Mouse (Mus musculus) regulatory T cell (primary cell): ENCODE results near the gene Slc48a1.

ENCODE experiments used
- in situ Hi-C: fragments of 300-600 bp; cut with MboI, MseI; formaldehyde crosslinking; loops from one replicate; pipeline ENCODE4 v1.15.1; 2025; ENCODE audit warnings: high pct_unique_total_duplicates

Gene Slc48a1

DNA sequence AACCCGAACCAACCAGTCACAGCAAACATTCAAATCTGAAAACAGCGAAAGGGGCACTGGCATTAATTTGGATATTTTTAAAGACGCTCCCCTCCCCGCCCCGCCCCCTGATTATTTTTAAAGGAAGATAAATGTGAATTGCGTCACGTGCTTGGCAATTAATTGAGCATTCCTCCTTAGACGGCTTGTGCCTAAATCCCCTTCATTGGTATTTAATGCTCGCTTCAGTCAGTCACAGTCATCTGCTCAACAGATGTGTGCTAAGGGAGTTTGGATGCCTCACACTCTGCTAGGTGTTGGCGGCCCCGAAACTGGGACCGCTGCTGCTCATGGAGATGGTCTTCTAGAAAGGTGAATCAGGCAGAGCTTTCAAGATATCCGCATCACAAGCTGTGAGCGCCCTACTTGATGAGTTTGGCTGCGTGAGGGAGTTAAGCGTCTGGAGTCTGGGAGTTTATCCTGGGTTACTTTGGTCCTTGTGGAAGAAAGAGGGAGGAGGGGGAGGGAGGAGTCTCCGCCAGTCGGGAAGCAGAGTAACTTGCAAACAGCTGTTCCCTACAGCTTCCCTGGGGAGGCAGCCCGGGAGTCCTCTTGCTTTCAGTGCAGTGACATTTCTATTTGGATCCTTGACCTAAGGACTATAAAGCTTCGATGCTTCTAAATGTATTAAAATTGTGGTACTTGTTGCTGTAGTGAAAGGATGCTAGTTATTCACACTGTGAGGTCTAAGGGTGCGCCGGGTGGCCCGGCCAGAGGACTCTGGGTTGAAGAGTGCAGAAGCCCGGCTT, 3.8 kb downstream of the Slc48a1 start:
- in situ Hi-C loops = no loop called here

- in situ Hi-C loops = no loop called here
Observed at GRCm38 (mm10) chr15:97782749-97783105, 4.4 kb downstream of the Slc48a1 start.

GRCm38 (mm10) chr15:97784092-97784559, 5.8 kb downstream of the Slc48a1 start:
- in situ Hi-C loops = no loop called here

GRCm38 (mm10) chr15:97784561-97785161, 6.3 kb downstream of the Slc48a1 start:
- in situ Hi-C loops = no loop called here

GRCm38 (mm10) chr15:97785731-97786411, 7.6 kb downstream of the Slc48a1 start:
- in situ Hi-C loops = no loop called here

- in situ Hi-C loops = no loop called here
Observed at GRCm38 (mm10) chr15:97786412-97787112, 8.2 kb downstream of the Slc48a1 start.

- in situ Hi-C loops = no loop called here
Observed at GRCm38 (mm10) chr15:97787148-97787798, 9.0 kb downstream of the Slc48a1 start.

DNA sequence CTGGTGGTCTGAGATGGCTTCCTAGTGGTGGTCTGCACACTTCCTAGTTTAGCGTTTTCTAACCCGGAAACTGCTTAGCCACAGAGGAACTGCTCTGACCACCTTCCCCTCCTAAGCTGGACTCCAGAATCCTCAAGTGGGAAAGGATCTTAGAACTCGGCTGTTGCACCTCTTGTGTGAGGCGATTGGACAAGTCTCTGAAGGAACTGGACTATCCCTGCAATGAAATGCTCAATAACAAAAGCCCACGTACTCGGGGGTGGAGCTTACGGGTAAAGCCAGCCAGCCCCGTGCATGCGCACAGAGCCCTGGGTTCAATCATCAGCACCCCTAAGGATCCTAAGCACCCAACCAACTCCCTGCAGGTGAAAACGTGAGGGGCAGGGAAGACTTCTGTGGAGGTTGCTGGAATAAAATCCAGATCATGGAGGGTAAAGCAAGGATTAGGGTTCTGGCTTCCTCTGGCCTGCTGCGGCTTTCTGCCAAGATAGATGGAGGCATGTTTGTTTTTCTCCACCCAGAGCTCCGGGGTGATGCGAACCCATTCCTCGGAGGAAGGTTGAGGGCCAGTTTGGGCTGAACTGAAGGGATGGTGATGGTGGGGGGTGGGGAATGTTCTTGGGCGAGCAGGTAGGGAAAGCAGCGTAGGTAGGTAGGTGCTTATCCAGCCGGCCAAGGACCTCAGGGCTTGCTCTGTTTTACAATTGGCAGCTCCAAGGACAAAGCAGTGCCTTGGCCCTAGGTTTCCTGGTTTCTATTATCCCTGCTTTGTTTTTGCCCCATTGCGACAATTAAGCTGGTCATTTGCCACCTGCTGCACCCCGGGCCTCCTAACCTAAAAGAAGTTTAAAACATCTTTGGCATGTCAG, 9.7 kb downstream of the Slc48a1 start:
- in situ Hi-C loops = no loop called here

GRCm38 (mm10) chr15:97788821-97789220, 10.5 kb downstream of the Slc48a1 start:
- in situ Hi-C loops = no loop called here

- in situ Hi-C loops = loop anchor here (5.0 kb wide), 2 partner anchors 47 to 73 kb away; no protein-coding TSS in a partner anchor
Observed at GRCm38 (mm10) chr15:97789761-97790505, 11.6 kb downstream of the Slc48a1 start.

GRCm38 (mm10) chr15:97791126-97791700, 12.9 kb downstream of the Slc48a1 start:
- in situ Hi-C loops = loop anchor here (5.0 kb wide), 2 partner anchors 46 to 74 kb away; no protein-coding TSS in a partner anchor

DNA sequence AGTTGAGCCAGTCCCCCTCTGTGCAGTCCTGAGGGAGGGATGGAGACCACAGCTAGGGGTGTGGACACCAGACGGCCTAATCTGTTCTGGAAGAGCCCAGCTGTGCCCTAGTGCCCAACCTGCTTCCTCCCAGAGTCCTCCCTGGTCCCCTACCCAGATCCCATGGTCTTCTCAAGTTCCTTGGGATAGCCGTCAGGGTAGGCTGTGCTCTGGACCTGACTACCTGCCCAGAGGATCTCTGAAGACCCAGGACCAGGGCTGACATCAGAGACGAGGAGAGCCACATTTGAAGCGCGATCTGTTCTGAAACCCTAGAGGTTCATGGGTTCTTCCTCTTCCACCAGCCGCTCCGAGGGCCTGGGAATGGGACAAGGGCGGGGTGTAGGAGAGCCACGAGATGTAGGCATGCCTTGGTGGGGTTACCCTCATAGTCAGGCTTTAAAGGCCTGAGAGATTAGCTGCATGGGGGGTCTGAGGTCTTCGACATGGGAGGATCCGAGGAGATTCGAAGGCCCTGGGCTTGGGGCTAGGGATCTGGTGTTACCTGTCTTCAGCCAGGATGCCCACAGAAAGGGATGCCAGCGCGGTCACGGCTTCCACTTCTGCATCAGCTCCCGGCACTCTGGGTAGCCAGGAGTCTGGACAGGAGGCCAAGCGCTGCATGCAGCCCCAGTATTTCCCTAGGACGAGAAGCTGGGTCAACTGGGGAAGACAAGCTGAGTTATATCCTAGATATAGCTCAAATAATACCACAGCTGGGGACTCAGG, 15.2 kb downstream of the Slc48a1 start:
- in situ Hi-C loops = loop anchor here (5.0 kb wide), 2 partner anchors 44 to 76 kb away; no protein-coding TSS in a partner anchor

GRCm38 (mm10) chr15:97794268-97794667, 15.9 kb downstream of the Slc48a1 start:
- in situ Hi-C loops = loop anchor here (5.0 kb wide), 2 partner anchors 43 to 77 kb away; no protein-coding TSS in a partner anchor

DNA sequence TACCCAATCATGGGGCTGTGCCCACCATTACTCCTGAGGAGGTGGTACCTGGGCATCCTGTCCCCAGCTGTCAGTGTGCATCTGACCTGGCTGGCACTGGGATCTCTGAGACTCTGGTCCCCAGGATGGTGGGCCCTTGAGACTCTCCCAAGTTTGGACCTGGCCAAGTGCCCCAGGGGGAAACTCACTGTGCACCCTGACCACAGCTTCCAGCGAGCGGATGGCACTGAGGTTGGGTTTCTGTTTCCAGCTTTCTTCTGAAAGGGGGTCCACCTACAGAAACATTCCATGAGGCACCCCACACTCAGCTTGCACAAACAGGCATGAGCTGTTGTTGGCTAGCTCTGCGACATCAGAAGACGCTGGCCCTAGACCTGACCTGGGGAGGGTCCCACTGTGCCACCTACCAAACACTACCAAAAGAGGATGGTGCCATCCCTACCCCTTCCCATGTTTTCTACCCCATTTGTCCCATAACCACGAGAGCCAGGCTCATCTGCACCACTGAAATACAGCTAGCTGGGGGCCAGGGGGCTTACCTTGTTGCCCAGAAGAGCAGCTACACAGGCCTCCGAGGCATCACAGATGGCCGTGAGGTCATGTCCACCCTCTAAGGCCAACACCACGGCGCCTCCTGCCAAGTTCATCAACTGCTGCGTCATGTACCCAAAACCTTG, 17.4 kb downstream of the Slc48a1 start:
- in situ Hi-C loops = no loop called here

DNA sequence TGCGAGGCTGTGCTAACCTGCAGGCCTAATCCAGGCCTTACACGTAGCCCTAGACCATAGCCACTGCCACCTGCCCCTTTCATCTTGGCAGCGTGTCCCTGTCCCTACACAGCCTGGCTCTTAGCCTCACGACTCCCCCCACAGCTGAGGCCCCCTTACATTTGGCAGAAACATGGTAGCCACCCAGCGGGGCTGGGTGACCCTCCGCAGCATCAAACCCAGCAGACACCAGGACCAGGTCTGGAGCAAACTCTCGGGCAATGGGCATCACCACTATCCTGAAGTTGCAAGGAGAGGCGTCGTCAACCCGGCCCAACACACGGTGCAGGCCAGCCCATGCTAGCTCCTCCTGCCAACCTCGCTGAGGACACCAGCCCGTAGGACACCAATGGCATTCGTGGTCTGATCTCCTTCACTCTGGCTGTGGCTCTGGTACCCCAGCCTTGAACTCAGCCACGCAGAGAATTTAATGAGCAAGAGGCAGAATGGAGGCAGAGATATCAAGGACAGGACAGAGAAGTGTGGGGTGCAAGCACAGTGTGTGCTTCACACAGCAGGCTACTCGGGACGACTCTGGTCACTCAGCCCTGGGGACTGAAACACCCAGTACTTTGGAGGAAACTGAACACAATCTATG, 18.5 kb downstream of the Slc48a1 start:
- in situ Hi-C loops = no loop called here

- in situ Hi-C loops = no loop called here
Observed at GRCm38 (mm10) chr15:97798134-97798533, 19.8 kb downstream of the Slc48a1 start.

DNA sequence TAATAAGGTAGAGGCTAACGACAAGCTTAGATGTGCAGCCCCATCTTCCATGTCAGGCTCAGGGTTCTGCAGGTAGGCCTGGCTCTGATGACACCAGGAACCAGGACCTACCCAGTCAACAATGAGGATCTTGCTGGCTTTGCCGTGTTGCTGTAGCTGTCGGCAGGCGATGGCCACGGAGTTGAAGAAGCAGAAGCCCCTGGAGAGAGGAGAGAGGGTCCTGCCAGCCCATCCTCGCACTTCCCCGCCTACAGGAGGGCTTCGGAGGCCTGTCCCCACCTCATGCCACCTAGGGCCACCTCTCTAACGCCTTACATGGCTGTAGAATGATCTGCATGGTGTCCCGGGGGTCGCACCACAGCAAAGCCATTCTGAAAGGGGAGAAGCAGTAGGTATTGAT, 21.1 kb downstream of the Slc48a1 start:
- in situ Hi-C loops = no loop called here
